Mouse (Mus musculus) gonadal fat pad, adult 2 months (tissue): ENCODE measurements around the gene Tpp1. TPM values are rescaled to one million over a fixed set of nuclear protein-coding genes. Genes with fewer than 3 reads are reported as not detected.

Experiments used
- DNase-seq: peaks from one replicate; pipeline ENCODE4 v3.0.0-alpha.2; 2012; ENCODE audit warnings: low read depth
- polyA plus RNA-seq: library from polyadenylated mRNA; depleted of rRNA; stranded (reverse); fragments of >200 nt; gene quantifications from 2 replicates; pipeline ENCODE4 v1.2.3, GENCODE M21; 2012; rRNA removed

Tpp1 gene
- polyA plus RNA-seq, 1 experiment = 170 TPM

DNA sequence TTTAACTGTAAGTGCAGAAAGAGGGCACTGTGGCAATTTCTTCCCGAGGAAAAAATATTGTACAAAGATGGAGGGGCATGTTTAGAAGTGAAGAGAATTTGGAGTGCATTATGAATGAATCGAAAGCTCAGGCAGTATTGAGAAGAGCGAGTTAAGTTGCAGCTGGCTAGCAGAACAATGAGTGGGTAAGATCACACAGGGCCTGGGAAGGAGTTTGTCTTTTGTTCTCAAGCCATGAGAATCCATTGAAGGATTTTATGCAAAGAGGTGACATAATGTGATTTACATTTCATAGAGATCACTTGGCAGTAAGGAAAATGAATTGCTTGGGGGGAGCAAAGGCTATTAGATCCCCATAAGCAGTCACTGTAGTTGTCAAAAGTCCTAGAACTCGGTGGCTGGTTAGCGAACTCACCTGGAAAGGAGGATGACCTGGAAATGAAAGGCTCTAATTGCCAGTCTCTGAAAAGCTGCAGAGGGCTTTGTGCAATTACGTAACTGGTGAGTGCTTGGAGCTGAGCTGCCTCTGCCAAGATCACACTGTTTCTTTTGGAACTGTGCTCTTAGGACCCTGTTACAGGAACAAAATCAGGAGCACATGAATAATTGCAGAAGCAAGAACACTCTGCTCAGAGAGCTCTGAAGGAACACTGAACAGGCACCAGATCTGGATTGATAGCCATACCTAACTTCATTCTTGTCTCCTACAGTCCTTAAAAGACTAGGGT, 23.2 kb downstream of the Tpp1 start:
- DNase-seq = no peak

DNA sequence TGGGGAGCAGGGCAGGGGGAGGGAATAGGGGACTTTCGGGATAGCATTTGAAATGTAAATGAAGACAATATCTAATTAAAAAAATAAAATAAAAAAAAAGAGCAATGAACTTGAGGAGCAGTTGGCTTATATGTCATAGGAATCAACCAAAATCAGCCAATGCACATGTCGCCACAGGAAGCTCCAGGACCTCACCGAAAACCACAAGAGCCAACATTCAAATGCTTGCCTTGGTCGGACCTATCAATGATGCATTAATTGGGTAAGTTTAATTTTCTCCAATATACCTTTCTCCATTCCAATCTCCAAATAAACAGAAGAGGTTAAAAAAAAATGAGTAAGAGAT, 25.1 kb downstream of the Tpp1 start:
- DNase-seq = no peak

DNA sequence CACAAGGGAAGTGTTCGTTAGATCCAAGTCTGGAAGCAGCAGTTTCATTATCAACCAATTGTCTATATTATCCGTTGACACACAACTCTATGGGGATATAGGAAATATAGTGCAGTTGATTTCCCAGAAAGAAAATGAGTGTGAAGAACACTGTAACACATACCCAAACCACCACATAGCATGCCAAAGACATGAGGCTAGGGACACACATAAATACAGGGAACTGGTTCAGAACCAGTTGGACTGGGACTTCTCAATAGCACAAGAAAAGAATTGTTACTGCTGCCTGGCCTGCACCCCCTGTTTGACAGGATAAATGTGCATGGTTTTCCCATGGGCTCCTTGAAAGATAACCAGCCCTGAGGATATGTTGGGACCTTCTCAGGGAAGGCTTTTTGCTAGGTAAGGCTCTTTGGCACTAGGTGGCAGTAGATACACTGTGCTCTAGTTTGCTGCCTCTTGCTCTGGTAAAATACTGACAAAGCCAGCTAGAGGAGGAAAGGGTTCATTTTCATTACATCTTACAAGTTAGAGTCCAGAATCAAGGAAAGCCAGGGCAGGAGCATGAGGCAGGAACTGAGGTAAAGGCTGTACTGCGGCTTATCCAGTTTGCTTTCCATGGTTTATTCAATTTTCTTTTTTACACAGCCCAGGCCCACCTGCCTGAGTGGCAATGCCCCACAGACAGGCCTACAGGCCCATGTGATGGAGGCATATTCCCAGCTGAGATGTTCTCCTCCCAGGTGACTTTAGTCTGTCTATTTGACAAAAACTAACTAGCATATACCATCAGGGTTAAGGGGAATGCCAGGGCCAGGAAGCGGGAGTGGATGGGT, 25.7 kb downstream of the Tpp1 start:
- no peak for DNase-seq

DNA sequence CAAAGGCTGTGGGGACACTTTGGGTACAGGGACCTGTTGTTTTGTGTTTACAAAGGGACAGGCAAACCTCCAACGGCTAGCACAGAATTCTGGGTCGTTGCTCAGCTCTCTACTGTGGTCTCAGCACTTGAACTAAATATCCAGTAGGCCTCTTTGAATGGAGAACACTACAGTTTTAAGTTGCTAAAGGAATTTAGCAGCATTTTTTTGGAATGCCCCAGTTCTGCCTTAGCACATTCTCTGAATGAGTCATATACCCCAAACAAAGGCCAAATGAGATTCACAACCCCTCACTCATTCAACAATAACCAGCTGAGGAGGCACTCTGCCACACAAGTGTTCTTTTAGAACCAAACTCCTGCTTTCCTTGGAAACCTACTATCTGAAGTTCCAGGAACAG, 30.1 kb downstream of the Tpp1 start:
- no peak for DNase-seq

DNA sequence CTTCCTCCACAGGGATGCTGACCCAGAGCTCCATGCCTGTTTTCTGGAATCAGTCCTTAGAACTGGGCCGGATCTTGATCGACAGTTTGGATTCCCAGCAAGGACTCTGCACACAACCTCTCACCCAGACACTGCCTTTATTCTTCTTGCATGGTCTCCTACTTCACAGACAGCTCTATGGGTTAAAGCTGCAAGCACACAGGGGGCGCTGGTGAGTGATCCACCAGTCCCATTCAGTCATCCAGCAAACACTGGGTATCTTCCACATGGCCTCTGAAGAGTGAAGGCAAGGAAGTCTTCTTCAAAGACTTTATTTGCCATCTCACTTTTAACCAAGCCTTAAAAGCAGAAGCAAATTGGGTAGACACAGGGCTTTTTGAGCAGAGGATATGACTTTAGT, 36.7 kb downstream of the Tpp1 start:
- no peak for DNase-seq

DNA sequence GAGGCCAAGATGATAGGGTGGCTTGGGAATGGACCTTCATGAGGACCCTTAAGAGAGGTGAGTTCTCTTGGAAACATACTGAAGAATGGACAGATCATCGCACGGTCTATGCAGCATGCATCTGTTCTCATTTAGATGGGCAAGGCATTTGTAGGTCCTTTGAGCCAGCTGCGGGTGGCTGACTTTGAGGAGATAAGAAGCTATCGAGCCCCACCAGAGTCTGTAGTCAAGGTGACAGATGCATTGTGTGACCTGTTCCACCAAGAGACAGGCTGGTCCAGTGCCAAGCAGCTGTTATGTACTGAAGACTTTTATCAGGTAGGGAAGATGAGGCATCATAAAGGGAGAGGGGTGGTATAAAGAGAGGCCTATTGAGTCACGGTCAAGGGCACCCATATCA, 43.3 kb downstream of the Tpp1 start:
- DNase-seq = no peak

DNA sequence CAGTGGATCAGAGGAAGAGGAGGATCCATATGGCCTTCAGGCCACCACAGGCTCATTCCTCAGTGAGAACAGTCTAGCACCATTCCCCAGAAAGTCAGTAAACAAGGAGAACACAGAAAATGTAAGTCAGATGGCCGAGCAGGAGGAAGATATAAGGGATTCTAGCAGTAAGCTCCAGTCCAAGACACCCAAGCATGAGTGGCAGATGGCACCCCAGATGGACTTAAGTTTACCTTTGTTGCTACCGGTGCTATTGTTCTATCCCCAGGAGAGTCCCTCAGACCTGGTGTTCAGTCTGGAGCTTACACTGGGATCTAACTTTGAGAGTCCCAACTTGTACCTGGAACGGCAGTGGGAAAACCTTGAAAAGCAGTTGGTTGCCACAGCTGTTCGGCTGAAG, 48.2 kb downstream of the Tpp1 start:
- DNase-seq = no peak

DNA sequence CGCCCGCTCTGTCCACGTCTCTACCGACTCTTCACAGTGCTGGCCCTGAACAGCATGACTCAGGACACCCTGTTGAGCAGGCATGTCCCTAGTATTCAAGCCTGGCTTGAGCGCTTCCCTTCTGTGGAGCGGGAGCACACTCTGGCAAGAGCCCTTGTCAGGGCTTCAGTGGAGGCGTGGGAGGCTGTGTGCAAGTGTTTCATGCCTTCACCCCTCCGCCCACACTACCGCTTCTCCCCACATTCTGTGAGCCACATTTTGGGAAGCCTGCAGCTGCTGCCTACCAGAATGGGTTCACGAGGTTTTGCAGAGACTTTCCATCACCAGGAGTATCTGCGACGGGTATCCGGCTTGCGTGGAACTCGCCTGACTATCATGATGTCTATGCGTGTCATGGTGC, 48.9 kb downstream of the Tpp1 start:
- no peak for DNase-seq

Other genes with a start within 250 kb of the Tpp1 start
- gene Smpd1, start 197.9 kb downstream of the Tpp1 start, polyA plus RNA-seq = 70.7 and 84.7 TPM in 2 replicates
- gene Apbb1, start 170.6 kb downstream of the Tpp1 start, polyA plus RNA-seq = 22.7 and 22.8 TPM in 2 replicates
- gene Hpx, start 152.1 kb downstream of the Tpp1 start, polyA plus RNA-seq = 1.7 and 5.6 TPM in 2 replicates
- 52.2 and 52.6 TPM in 2 replicates for gene Trim3, start 118.7 kb downstream of the Tpp1 start, polyA plus RNA-seq
- 131 and 158 TPM in 2 replicates for gene Timm10b, start 112.2 kb downstream of the Tpp1 start, polyA plus RNA-seq
- gene Arfip2, start 111.8 kb downstream of the Tpp1 start, polyA plus RNA-seq = 76.7 and 83.7 TPM in 2 replicates
- gene Gm45799, start 111.7 kb downstream of the Tpp1 start, polyA plus RNA-seq = 118 and 194 TPM in 2 replicates
- gene Dnhd1, start 101.4 kb downstream of the Tpp1 start, polyA plus RNA-seq = 2.8 and 3.3 TPM in 2 replicates
- gene Ilk, start 15.6 kb downstream of the Tpp1 start, polyA plus RNA-seq = 233 and 256 TPM in 2 replicates
- gene Rrp8, start 14.8 kb downstream of the Tpp1 start, polyA plus RNA-seq = 13.1 and 14.3 TPM in 2 replicates
- gene Taf10, start 7.9 kb downstream of the Tpp1 start, polyA plus RNA-seq = 426 and 440 TPM in 2 replicates
- 5.8 and 7.3 TPM in 2 replicates for gene Dchs1, start 35.4 kb upstream of the Tpp1 start, polyA plus RNA-seq
- gene Mrpl17, start 58.9 kb upstream of the Tpp1 start, polyA plus RNA-seq = 306 and 351 TPM in 2 replicates
- gene Gm4070, start 201.7 kb upstream of the Tpp1 start, polyA plus RNA-seq = 5.2 and 5.4 TPM in 2 replicates